Mouse (Mus musculus) cerebellum, adult 18-20 months (tissue): Measurements from ENCODE around the gene AY074887.
"Not testable (repeated sequence)": the region's sequence is repeated elsewhere in the genome, so short reads cannot be mapped to it uniquely, and the experiment has no call there.

Source experiments
- DNase-seq, 2 experiments: peaks; one replicate each; pipeline ENCODE4 v3.0.0; 2021

AY074887 gene

GRCm38 (mm10) chr9:54950575-54951321 lies at the start of gene AY074887, which contains the start of gene Psma4:
Gene AY074887, minus strand, starts transcription at chr9:54950998.
Gene Psma4, plus strand, starts transcription at chr9:54950790.
- DNase-seq, result peak; percentile 90 to 93

GRCm38 (mm10) chr9:54995645-54996044 lies 44.8 kb upstream of the AY074887 start:
- DNase-seq, result no peak

DNA sequence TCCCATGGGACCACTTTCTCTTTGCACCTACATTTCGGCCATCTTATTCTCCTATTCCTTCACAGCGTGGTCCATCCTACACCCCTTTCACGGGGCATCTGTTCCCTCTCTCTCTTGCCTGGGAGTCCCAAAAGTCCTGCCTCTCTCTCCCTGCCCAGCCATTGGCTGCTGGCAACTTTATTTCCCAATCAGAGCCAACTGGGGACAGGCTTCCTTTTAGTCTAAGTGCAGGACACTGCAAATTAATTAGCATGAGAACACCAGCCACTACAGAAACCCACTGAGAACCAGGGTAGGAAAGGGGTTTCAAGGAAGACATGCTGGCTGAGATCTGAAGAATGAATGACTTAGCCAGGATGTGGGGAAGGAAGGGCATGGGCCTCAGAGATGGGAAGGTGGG lies 43.6 kb upstream of the AY074887 start:
- DNase-seq, result no peak

GRCm38 (mm10) chr9:54990362-54990761 lies 39.6 kb upstream of the AY074887 start:
- DNase-seq, result no peak

DNA sequence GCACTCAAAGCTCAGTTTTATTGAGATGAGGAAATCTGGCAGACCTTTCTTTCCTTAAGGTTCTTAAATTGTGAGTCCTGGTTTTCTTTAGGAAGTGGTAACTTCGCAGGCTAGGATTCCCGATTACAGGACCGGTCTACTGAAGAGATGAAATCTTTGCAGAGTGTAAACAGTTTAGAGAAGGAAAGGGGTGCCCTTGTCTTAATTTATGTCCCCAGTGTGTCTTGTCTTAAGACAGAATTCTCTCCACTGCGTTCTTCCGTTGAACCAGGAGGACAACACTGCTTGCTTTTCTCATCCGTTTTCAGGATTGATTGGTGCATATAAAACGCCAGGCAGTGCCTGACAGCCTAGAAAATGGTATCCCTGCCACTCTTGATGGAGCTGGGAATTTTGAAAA lies 31.6 kb upstream of the AY074887 start:
- DNase-seq, result no peak

GRCm38 (mm10) chr9:54981291-54982191 lies 30.7 kb upstream of the AY074887 start:
- DNase-seq, result peak; percentile 4 to 6

GRCm38 (mm10) chr9:54980674-54981073 lies 29.9 kb upstream of the AY074887 start, which contains the start of gene Chrna5:
Gene Chrna5, plus strand, starts transcription at chr9:54980880.
- no peak for DNase-seq

DNA sequence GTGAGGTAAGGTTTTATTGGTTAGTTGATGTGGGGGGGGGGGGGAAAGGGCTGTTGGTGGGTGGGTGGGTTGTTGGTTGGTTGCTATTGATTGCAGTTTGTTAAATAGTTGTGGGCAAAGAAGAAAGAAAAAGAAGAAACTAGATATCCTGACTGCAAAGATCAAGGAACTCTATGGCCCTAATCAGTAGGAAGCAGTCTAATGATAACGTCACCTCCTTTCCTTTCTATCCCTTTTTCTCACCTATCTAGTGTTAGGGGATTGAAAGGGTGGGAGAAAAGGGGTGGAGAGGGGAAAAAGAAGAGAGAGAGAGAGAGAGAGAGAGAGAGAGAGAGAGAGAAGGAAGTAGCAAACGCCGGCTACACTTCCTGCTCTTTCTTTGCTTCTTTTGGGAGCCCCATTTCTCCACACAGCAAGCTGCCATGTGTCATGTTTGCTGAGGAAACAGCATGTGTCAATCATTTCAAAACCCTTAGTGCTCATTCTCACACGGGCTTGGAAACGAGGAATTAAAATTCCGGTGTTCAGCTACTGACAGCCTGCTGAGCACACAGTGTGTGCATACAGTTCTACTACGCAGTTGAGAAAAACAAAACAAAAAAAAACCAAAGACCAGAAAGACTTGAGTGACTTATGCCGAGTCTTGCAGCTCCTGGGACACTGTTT lies 19.3 kb upstream of the AY074887 start:
- DNase-seq, result no peak

- no peak for DNase-seq
Observed at GRCm38 (mm10) chr9:54963669-54964068, 12.9 kb upstream of the AY074887 start.

DNA sequence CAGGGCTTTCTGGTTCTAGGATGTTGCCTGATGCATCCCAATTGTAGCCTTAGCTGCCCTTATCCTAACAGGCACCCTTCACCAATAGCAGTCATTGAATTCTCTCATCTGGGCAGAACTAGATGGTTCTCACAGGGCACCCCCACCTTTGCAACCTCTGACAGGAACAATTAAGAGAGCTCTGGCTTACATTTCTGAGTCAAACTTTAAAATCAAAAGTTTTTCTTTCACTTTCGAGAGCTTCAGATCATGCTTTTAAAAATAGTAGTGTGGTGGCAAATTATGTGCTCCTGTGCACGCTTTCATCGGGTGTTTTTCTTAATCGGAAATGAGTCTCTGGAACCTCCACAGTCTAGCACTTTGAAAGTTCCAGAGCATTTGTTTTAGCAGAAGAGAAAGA lies 10.3 kb upstream of the AY074887 start:
- no peak for DNase-seq

- DNase-seq, result not testable (repeated sequence)
Observed at GRCm38 (mm10) chr9:54950162-54950561, 636 bp downstream of the AY074887 start.

DNA sequence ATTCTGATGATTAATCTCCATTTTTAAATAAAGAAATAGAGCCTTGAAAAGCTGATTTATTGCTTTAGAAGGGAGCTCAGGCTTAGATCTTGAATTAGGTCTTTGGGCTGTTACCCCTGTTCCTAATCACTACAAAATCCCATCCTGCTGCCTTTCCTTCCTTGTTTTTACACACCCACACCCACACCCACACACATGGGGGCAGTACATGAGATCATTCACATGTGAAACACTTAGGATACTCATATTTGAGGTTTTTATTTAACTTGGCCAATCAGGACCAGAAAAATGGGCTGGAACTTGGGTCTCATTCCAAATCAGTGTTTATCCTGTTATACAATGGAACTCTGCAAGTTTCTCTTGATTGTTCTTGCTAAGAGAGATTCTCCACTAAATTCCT lies 1.3 kb downstream of the AY074887 start:
- DNase-seq, result no peak

DNA sequence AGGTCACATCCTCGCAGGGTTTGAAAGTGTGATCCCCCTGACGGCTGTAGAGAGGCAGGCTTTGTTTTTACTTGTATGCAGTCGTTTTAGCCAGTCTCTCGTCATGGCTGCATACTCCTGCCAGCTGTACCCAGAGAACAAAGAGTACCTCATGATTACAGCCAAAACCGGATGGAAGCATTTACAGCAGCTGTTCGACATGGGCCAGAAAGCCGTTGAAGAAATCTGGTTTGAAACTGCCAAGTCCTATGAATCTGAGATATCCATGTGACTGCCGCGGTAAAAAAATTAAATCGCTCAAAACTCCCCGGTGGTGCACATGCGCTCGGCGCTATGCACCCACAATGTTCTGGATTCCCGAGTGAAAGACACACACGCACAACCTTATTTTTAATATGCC lies 4.5 kb downstream of the AY074887 start:
- DNase-seq, result no peak

- DNase-seq, result no peak
Observed at GRCm38 (mm10) chr9:54944467-54944866, 6.3 kb downstream of the AY074887 start.

GRCm38 (mm10) chr9:54942071-54942470 lies 8.7 kb downstream of the AY074887 start:
- DNase-seq, result no peak

- DNase-seq, result no peak
Observed at GRCm38 (mm10) chr9:54932379-54932778, 18.4 kb downstream of the AY074887 start.

- DNase-seq, result no peak
Observed at GRCm38 (mm10) chr9:54931765-54932164, 19.0 kb downstream of the AY074887 start.

GRCm38 (mm10) chr9:54930741-54931140 lies 20.1 kb downstream of the AY074887 start:
- no peak for DNase-seq

DNA sequence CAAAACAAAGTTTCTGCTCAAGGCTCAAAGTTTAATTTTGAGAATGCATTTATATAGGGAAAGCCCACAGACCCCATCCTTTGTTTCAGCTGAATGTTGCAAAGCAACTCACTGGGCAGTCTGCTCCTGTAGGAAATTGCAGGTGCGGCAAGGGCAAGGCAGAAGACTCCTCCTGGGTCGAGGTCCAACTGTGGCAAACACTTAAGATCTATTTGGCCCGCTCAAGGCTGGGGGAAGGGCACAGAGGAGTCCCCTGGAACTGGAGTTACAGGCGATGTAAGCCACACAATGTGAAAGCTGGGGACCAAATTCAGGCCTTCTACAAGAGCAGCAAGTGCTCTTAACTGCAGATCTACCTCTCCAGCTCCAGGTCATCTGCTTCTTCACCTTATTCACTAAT lies 30.9 kb downstream of the AY074887 start:
- DNase-seq, result no peak

DNA sequence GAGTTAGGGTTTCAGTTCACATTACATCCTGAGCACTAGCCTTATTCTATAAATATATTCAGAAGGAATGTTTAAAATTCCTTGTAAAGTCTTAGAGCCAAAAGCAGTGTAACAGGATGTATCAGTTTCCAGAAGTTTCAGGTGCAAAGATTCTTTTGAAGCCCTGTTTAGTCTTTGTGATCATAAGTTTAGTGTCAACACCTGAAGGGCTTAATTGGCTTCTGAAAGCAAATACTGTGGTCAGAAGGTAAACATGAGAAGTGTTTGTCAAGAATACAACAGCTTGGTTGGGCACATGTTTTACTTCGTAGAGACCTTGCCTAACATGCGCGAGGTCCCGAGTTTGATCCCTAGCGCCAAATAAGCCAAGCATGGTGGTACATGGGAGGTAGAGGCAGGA lies 32.0 kb downstream of the AY074887 start:
- DNase-seq, result no peak

DNA sequence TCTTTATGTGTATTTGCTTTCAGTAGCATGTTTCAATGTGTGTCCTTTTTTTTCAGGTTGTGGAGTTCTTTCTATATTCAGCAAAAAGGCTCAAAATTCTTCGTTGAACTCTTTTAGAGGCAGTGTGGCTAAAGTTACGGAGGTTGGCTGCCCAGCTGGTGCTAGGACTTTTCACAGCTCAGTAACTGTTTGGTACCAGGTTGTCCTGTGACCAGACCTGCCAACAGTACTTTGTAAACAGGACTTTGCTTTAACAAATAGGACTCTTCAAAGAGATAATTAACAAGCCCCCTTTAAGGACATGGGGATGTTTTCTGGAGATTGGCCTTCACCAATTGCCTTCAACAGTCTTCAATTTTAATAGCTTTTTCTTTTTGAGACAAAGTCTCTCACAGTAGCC lies 32.6 kb downstream of the AY074887 start:
- DNase-seq, result no peak

DNA sequence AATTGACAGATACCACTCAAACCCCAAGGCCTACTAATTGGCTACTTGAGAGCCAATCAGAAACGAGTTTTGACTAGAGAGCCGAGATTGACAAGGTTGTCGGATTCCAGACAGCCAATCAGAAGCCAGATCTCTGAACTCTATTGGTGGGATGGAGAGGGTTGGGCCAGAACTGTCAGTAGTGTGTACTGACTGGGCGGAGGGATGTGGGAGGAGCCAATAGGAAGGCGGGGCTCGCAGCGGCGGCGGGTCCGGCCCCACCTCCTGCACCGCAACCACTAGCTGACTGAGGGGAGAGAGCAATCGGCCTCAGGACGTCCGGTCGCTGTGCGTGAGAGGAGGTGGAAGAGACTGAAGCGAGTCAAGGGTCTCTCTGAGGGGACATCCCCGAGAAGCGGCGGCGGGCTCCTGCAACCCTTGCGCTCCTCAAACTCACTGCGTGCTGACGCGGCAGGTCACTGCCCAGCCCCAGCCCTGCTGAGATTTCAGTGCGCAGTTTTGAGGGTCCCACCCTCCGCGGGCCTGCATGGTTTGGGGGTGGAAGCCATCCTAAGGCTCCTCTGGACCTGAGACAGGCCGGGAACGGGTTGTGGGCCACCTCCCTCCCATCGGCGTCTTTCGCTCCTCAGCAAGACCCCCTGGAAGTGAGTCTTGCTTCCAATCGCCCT lies 33.7 kb downstream of the AY074887 start, which contains the start of gene Hykk:
Gene Hykk, plus strand, starts transcription at position 274 of the 668 bp plus-strand sequence.
- DNase-seq, result peak; percentile 87 to 97

DNA sequence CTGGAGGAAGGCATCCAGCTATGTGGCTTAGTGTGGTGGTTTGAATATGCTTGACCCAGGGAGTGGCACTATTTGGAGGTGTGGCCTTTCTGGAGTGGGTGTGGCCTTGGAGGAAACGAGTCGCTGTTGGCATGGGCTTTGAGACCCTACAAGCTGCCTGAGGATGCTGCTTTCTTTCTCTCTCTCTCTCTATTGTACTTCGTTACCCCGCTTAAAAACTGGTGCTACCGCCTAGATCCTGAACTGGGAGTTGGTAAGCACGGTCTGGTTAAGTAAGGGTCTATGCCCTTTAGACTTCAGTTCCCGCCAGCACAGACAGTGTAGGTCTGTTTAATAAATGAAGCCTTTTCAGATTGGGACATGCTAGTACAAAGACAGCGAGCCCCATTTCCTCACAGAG lies 34.4 kb downstream of the AY074887 start:
- peak in 1 of 2 experiments; percentile 4 for DNase-seq
